Mouse (Mus musculus): ENCODE measurements at regions not wholly inside any gene's neighbourhood (a gene's known extent, or its start where the extent isn't known, plus 50 kb on each side); places are given as distances from the start of the nearest gene placed in this dataset.

- TF ChIP-seq POLR2A (IDR thresholded peaks at IDR 0.05; ENCODE audit: insufficient read depth, low read depth, low read length) = no peak
- no peak for TF ChIP-seq CTCF (IDR thresholded peaks at IDR 0.05; ENCODE audit: insufficient read depth, low read depth, low read length)
Observed at GRCm38 (mm10) chr13:39774111-39774510, 587.1 kb downstream of the Ofcc1 start.
